Mouse (Mus musculus): ENCODE results near the gene Zfp316.

- TF ChIP-seq CTCF (IDR thresholded peaks at IDR 0.05; ENCODE audit: low read depth, low read length) (no peak), POLR2A (IDR thresholded peaks at IDR 0.05; ENCODE audit: extremely low read depth, insufficient read depth, low read length) (no peak)
Measured at GRCm38 (mm10) chr5:143253186-143253880, 16.5 kb downstream of the Zfp316 start.
